Mouse (Mus musculus): ENCODE measurements around the gene Crybg2. TPM values are rescaled to one million over a fixed set of nuclear protein-coding genes. Genes with fewer than 3 reads are reported as not detected.

Crybg2 gene
- polyA plus RNA-seq, 1 experiment = 19.2 TPM

- TF ChIP-seq CTCF (IDR thresholded peaks at IDR 0.05; ENCODE audit: low read depth, low read length) (no peak), EP300 (IDR thresholded peaks at IDR 0.05; ENCODE audit: insufficient read depth, low read depth, low read length) (no peak), POLR2A (IDR thresholded peaks at IDR 0.05; ENCODE audit: insufficient read depth, low read length) (no peak)
- no peak overlapping the region for H3K9ac ChIP-seq (ENCODE audit: low read depth, poor library complexity, severe bottlenecking)
- no peaks in the 10 kb centered on the region for H3K9me3 ChIP-seq (replicated peaks; ENCODE audit: control insufficient read depth, insufficient read depth, low read length, poor library complexity, severe bottlenecking)
- no peak overlapping the region for H3K27ac ChIP-seq (ENCODE audit: insufficient read depth, low read length)
- no peak overlapping the region for H3K4me3 ChIP-seq (ENCODE audit: low read depth, low read length)
- H3K27me3 ChIP-seq (ENCODE audit: control insufficient read depth, insufficient read depth, low read length, poor library complexity, severe bottlenecking) = no peaks in the 10 kb centered on the region
- H3K4me1 ChIP-seq (ENCODE audit: control insufficient read depth, insufficient read depth, low read length) = no peaks in the 10 kb centered on the region
- H3K36me3 ChIP-seq (ENCODE audit: control insufficient read depth, insufficient read depth, low read length, poor library complexity, severe bottlenecking) = no peaks in the 10 kb centered on the region
Observed at GRCm38 (mm10) chr4:134051912-134052311, 8.7 kb upstream of the Crybg2 start.

- H3K9ac ChIP-seq (ENCODE audit: low read depth, poor library complexity, severe bottlenecking) = no peak overlapping the region
- no peaks in the 10 kb centered on the region for H3K9me3 ChIP-seq (replicated peaks; ENCODE audit: control insufficient read depth, insufficient read depth, low read length, poor library complexity, severe bottlenecking)
- H3K27me3 ChIP-seq (ENCODE audit: control insufficient read depth, insufficient read depth, low read length, poor library complexity, severe bottlenecking) = no peaks in the 10 kb centered on the region
- no peaks in the 10 kb centered on the region for H3K36me3 ChIP-seq (ENCODE audit: control insufficient read depth, insufficient read depth, low read length, poor library complexity, severe bottlenecking)
- peaks cover 3% of the 10 kb centered on the region for H3K4me1 ChIP-seq (ENCODE audit: control insufficient read depth, insufficient read depth, low read length)
- no peak overlapping the region for H3K4me3 ChIP-seq (ENCODE audit: low read depth, low read length)
- no peak overlapping the region for H3K27ac ChIP-seq (ENCODE audit: insufficient read depth, low read length)
- TF ChIP-seq CTCF (IDR thresholded peaks at IDR 0.05; ENCODE audit: low read depth, low read length) (no peak), EP300 (IDR thresholded peaks at IDR 0.05; ENCODE audit: insufficient read depth, low read depth, low read length) (no peak)
Observed at GRCm38 (mm10) chr4:134052560-134052959, 8.1 kb upstream of the Crybg2 start.

- H3K9me3 ChIP-seq (replicated peaks; ENCODE audit: control insufficient read depth, insufficient read depth, low read length, poor library complexity, severe bottlenecking) = no peaks in the 10 kb centered on the region
- H3K36me3 ChIP-seq (ENCODE audit: control insufficient read depth, insufficient read depth, low read length, poor library complexity, severe bottlenecking) = no peaks in the 10 kb centered on the region
- H3K9ac ChIP-seq (ENCODE audit: low read depth, poor library complexity, severe bottlenecking) = no peak within 1 kb of the TSS
- no peaks in the 10 kb centered on the region for H3K27me3 ChIP-seq (ENCODE audit: control insufficient read depth, insufficient read depth, low read length, poor library complexity, severe bottlenecking)
- TF ChIP-seq EP300 (IDR thresholded peaks at IDR 0.05; ENCODE audit: insufficient read depth, low read depth, low read length) (no peak), CTCF (IDR thresholded peaks at IDR 0.05; ENCODE audit: low read depth, low read length) (no peak), POLR2A (IDR thresholded peaks at IDR 0.05; ENCODE audit: insufficient read depth, low read length) (no peak)
- H3K27ac ChIP-seq (ENCODE audit: insufficient read depth, low read length) = no peak within 1 kb of the TSS
- peaks cover 3% of the 10 kb centered on the region for H3K4me1 ChIP-seq (ENCODE audit: control insufficient read depth, insufficient read depth, low read length)
- no peak within 1 kb of the TSS for H3K4me3 ChIP-seq (ENCODE audit: low read depth, low read length)
Observed at GRCm38 (mm10) chr4:134053538-134053937, 7.1 kb upstream of the Crybg2 start, which contains the start of gene Zfp683. Gene Zfp683 (plus strand): TSS chr4:134053838.

- TF ChIP-seq POLR2A (IDR thresholded peaks at IDR 0.05; ENCODE audit: insufficient read depth, low read length) = peak; percentile 27
- TF ChIP-seq EP300 (IDR thresholded peaks at IDR 0.05; ENCODE audit: insufficient read depth, low read depth, low read length) = 0 out of 2 replicates have a peak, but pooled peaks have one; percentile 27
- TF ChIP-seq CTCF (IDR thresholded peaks at IDR 0.05; ENCODE audit: low read depth, low read length) = no peak
- Histone ChIP-seq H3K27me3 (ENCODE audit: control insufficient read depth, insufficient read depth, low read length, poor library complexity, severe bottlenecking) (no peaks in the 10 kb centered on the region), H3K4me3 (ENCODE audit: low read depth, low read length) (peak overlapping the region; percentile 53), H3K27ac (ENCODE audit: insufficient read depth, low read length) (peak overlapping the region; percentile 52), H3K4me1 (ENCODE audit: control insufficient read depth, insufficient read depth, low read length) (peaks cover 13% of the 10 kb centered on the region), H3K9ac (ENCODE audit: low read depth, poor library complexity, severe bottlenecking) (peak overlapping the region; percentile 3; the same call in 1 of the 2 replicates), H3K9me3 (replicated peaks; ENCODE audit: control insufficient read depth, insufficient read depth, low read length, poor library complexity, severe bottlenecking) (no peaks in the 10 kb centered on the region), H3K36me3 (ENCODE audit: control insufficient read depth, insufficient read depth, low read length, poor library complexity, severe bottlenecking) (no peaks in the 10 kb centered on the region)
Observed at GRCm38 (mm10) chr4:134058166-134058715, 2.4 kb upstream of the Crybg2 start.

- peak overlapping the region; percentile 53 for H3K4me3 ChIP-seq (ENCODE audit: low read depth, low read length)
- TF ChIP-seq POLR2A (IDR thresholded peaks at IDR 0.05; ENCODE audit: insufficient read depth, low read length) = no peak
- TF ChIP-seq EP300 (IDR thresholded peaks at IDR 0.05; ENCODE audit: insufficient read depth, low read depth, low read length) = no peak
- no peak for TF ChIP-seq CTCF (IDR thresholded peaks at IDR 0.05; ENCODE audit: low read depth, low read length)
- H3K27me3 ChIP-seq (ENCODE audit: control insufficient read depth, insufficient read depth, low read length, poor library complexity, severe bottlenecking) = no peaks in the 10 kb centered on the region
Observed at GRCm38 (mm10) chr4:134058908-134059307, 1.7 kb upstream of the Crybg2 start.

DNA sequence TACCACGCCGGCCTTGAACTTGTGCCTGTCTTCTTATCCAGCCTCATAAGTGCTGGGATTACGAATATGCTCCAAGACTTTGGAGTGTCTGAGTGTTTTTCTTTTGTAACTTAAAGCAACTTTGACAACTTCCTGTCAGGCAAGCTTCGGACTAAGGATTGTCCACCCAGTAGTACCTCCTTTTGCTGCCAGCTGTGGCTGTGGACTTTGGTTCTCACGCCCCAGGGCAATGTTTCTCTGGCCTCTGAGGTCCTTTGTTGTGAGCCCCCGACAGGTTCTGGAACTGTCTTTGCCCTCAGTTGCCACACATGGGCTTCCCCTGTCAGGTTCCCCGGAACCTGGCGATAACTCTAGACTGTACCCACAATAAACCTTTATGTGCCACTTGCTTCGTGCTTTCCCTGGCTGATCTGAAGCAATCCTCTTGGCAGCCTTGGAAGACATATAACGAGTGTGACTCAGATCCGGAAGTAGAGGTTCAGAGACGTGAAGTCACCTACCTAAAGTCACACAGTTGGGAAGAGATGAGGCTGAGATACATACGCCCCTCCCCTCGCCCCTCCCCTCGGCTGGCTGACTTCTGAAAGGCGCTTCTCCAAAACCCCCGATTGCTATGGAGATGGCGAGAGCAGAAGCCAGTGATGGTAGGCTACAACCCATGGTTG, 683 bp downstream of the Crybg2 start:
- Histone ChIP-seq H3K27me3 (ENCODE audit: control insufficient read depth, insufficient read depth, low read length, poor library complexity, severe bottlenecking) (no peaks in the 10 kb centered on the region), H3K9me3 (replicated peaks; ENCODE audit: control insufficient read depth, insufficient read depth, low read length, poor library complexity, severe bottlenecking) (no peaks in the 10 kb centered on the region), H3K4me1 (ENCODE audit: control insufficient read depth, insufficient read depth, low read length) (peaks cover 13% of the 10 kb centered on the region), H3K36me3 (ENCODE audit: control insufficient read depth, insufficient read depth, low read length, poor library complexity, severe bottlenecking) (no peaks in the 10 kb centered on the region), H3K4me3 (ENCODE audit: low read depth, low read length) (peak overlapping the region; percentile 14; the same call in 1 of the 2 replicates), H3K9ac (ENCODE audit: low read depth, poor library complexity, severe bottlenecking) (no peak overlapping the region), H3K27ac (ENCODE audit: insufficient read depth, low read length) (peak overlapping the region; percentile 52)
- TF ChIP-seq POLR2A (IDR thresholded peaks at IDR 0.05; ENCODE audit: insufficient read depth, low read length) (no peak), EP300 (IDR thresholded peaks at IDR 0.05; ENCODE audit: insufficient read depth, low read depth, low read length) (no peak), CTCF (IDR thresholded peaks at IDR 0.05; ENCODE audit: low read depth, low read length) (no peak)

More at GRCm38 (mm10) chr4:134058908-134059307, 1.7 kb upstream of the Crybg2 start:
- no peaks in the 10 kb centered on the region for H3K9me3 ChIP-seq (replicated peaks; ENCODE audit: control insufficient read depth, insufficient read depth, low read length, poor library complexity, severe bottlenecking)
- peak overlapping the region; percentile 8; the same call in 1 of the 2 replicates for H3K27ac ChIP-seq (ENCODE audit: insufficient read depth, low read length)
- H3K4me1 ChIP-seq (ENCODE audit: control insufficient read depth, insufficient read depth, low read length) = peaks cover 13% of the 10 kb centered on the region
- H3K36me3 ChIP-seq (ENCODE audit: control insufficient read depth, insufficient read depth, low read length, poor library complexity, severe bottlenecking) = no peaks in the 10 kb centered on the region
- H3K9ac ChIP-seq (ENCODE audit: low read depth, poor library complexity, severe bottlenecking) = 0 out of 2 replicates have a peak overlapping the region, but pooled peaks have one; percentile 3

Data from ES-Bruce4 (cell line).